Mouse (Mus musculus) urinary bladder, postnatal 36 days (tissue): ENCODE results near the gene Sdad1.
"Not testable (repeated sequence)": the region's sequence is repeated elsewhere in the genome, so short reads cannot be mapped to it uniquely, and the experiment has no call there.

ENCODE experiments used
- DNase-seq, 2 experiments: peaks; one replicate each; pipeline ENCODE4 v3.0.0; 2022; ENCODE audit warnings: low spot score in 2 of 2, mixed read lengths in 1 of 2

Gene Sdad1

GRCm38 (mm10) chr5:92309681-92310511 is at the start of gene Sdad1:
TSS of gene Sdad1 (minus strand) at chr5:92310479.
- peak; percentile 83 to 91 for DNase-seq

GRCm38 (mm10) chr5:92358767-92359455 is 48.6 kb upstream of the Sdad1 start:
- DNase-seq: no peak

- no peak for DNase-seq
Observed at GRCm38 (mm10) chr5:92358033-92358432, 47.8 kb upstream of the Sdad1 start.

- DNase-seq: peak in 1 of 2 experiments; percentile 63
Observed at GRCm38 (mm10) chr5:92353517-92353916, 43.2 kb upstream of the Sdad1 start.

- not testable (repeated sequence) for DNase-seq
Observed at GRCm38 (mm10) chr5:92352716-92353115, 42.4 kb upstream of the Sdad1 start.

- no peak for DNase-seq
Observed at GRCm38 (mm10) chr5:92349731-92350130, 39.5 kb upstream of the Sdad1 start.

- peak; percentile 30 to 46 for DNase-seq
Observed at GRCm38 (mm10) chr5:92348794-92349413, 38.6 kb upstream of the Sdad1 start, which contains the start of gene Cxcl10. TSS of gene Cxcl10 (minus strand) at chr5:92348889.

GRCm38 (mm10) chr5:92345006-92345405 is 34.7 kb upstream of the Sdad1 start:
- DNase-seq: no peak

GRCm38 (mm10) chr5:92340606-92341005 is 30.3 kb upstream of the Sdad1 start:
- no peak for DNase-seq

GRCm38 (mm10) chr5:92336743-92337142 is 26.5 kb upstream of the Sdad1 start:
- DNase-seq: no peak

- DNase-seq: peak in 1 of 2 experiments; percentile 62
Observed at GRCm38 (mm10) chr5:92332359-92332840, 22.1 kb upstream of the Sdad1 start.

- no peak for DNase-seq
Observed at GRCm38 (mm10) chr5:92331635-92332338, 21.5 kb upstream of the Sdad1 start, which contains the start of gene Art3. TSS of gene Art3 (plus strand) at chr5:92331827.

- no peak for DNase-seq
Observed at GRCm38 (mm10) chr5:92331122-92331521, 20.8 kb upstream of the Sdad1 start.

- DNase-seq: no peak
Observed at GRCm38 (mm10) chr5:92327929-92328328, 17.6 kb upstream of the Sdad1 start, which contains the start of gene Cxcl9. TSS of gene Cxcl9 (minus strand) at chr5:92328079.

GRCm38 (mm10) chr5:92327367-92327766 is 17.1 kb upstream of the Sdad1 start:
- DNase-seq: no peak

- DNase-seq: peak; percentile 33 to 70
Observed at GRCm38 (mm10) chr5:92323264-92323663, 13.0 kb upstream of the Sdad1 start.

GRCm38 (mm10) chr5:92322612-92323011 is 12.3 kb upstream of the Sdad1 start:
- DNase-seq: no peak

- no peak for DNase-seq
Observed at GRCm38 (mm10) chr5:92321631-92322400, 11.5 kb upstream of the Sdad1 start.

GRCm38 (mm10) chr5:92318596-92318995 is 8.3 kb upstream of the Sdad1 start:
- DNase-seq: peak in 1 of 2 experiments; percentile 31

- DNase-seq: no peak
Observed at GRCm38 (mm10) chr5:92318119-92318518, 7.8 kb upstream of the Sdad1 start.

GRCm38 (mm10) chr5:92313776-92314175 is 3.5 kb upstream of the Sdad1 start:
- DNase-seq: no peak
